Mouse (Mus musculus) midbrain, embryonic 14.5 days (tissue): ENCODE measurements around the gene Pcsk6. TPM values are rescaled to one million over a fixed set of nuclear protein-coding genes. Genes with fewer than 3 reads are reported as not detected.

ENCODE experiments used
- polyA plus RNA-seq: library from polyadenylated mRNA; unstranded; fragments of >200 nt; fragmentation: Nextera tagmentation; extraction: Ambion mirVana; gene quantifications from 2 replicates; pipeline ENCODE4 v1.2.1, GENCODE M21; 2014

Pcsk6 gene
- polyA plus RNA-seq, 1 experiment from 2014 or later: 0.92 TPM

Other genes starting within 250 kb of the Pcsk6 start
- 12.4 and 17.6 TPM in 2 replicates for gene Tarsl2, start 216.8 kb upstream of the Pcsk6 start, polyA plus RNA-seq
- 85.2 and 90.8 TPM in 2 replicates for gene Tm2d3, start 170.6 kb upstream of the Pcsk6 start, polyA plus RNA-seq
- not detected in 2 replicates for gene Gm45213, start 181.9 kb downstream of the Pcsk6 start, polyA plus RNA-seq
- gene Snrpa1, start 197.3 kb downstream of the Pcsk6 start, polyA plus RNA-seq: 144 and 154 TPM in 2 replicates
- 78.3 and 79.9 TPM in 2 replicates for gene Selenos, start 217.9 kb downstream of the Pcsk6 start, polyA plus RNA-seq
- 14.0 and 16.0 TPM in 2 replicates for gene Chsy1, start 247.8 kb downstream of the Pcsk6 start, polyA plus RNA-seq